Mouse (Mus musculus) ovary, postnatal 36 days (tissue): ENCODE results near the gene Foxl2.
A peak's percentile ranks its signal among the peaks of the same experiment; 100 is the strongest.

Source experiments
- DNase-seq: peaks from one replicate; pipeline ENCODE4 v3.0.0; 2022; ENCODE audit warnings: low spot score, mixed read lengths

The Foxl2 gene

DNA sequence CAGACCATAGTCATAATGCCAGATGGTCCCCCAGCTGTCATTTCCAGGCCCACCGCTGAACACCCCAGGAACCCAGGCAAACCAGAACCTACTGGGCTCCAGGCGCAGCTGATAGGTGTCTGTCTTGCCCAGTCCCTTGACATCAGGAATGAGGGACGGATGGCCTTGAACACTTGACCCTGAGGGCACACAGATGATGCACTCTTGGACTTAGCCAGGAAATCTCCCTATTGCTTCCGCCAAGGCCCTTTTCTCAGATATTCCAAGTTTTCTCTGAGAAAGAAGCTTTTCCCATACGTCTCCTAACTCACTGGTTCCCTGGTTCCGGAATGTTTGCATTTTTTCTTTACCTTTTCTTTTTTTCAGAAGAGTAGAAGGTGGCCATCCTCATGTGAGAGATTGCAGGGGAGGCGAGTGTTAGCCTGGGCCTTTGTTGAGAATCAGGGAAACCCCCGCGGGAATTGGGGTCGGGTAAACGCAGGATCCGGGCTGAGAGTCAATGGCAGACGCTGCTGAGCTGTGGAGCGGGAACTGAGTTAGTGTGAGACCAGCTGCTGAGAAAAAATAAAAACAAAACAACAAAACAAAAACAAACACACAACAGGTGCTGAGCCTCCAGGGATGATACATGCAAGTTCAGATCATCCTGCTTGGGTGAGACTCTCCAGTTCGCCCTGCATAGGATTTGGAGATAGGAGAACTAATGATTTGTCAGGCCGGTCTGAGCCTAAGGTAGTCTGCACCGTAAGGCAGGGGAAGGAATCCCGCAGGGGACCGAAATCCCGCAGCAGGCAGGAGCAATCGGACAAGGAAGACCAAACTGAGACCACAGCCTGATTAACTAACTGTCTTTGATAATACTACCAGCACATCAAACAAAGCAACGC is 6.7 kb downstream of the Foxl2 start:
- DNase-seq = no peak

DNA sequence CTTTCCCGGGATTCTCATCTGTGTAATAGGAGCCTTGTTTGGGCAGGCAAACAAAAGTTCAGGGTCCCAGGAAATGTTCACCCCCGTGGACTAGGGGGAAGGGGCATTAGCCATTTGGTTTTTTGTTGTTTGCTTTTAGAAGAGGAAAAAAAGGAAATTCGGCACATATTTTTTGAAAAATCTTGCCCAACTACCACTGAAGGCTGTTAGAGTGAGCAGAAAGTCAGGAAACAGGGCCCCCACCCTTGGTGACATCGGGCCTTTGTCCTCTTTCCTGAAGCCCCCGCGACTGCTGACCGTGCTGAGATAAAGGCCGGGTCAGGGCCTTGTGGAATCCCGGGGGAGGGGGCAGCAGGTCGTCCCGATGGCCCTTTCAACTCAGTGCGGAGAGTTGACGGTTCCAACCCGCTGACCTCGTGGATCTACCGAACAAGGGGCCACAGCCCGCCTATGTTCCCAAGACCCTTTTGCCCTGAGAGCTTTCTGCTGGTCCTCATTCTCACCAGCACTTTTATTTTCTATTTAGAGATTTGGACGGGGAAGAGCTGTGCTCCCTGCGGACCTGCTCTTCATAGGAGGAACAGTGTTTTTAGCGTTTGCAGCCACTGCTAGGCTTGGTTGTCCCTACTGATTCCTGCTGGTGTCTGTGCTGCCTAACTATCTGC is 7.5 kb downstream of the Foxl2 start:
- DNase-seq = peak; percentile 44

DNA sequence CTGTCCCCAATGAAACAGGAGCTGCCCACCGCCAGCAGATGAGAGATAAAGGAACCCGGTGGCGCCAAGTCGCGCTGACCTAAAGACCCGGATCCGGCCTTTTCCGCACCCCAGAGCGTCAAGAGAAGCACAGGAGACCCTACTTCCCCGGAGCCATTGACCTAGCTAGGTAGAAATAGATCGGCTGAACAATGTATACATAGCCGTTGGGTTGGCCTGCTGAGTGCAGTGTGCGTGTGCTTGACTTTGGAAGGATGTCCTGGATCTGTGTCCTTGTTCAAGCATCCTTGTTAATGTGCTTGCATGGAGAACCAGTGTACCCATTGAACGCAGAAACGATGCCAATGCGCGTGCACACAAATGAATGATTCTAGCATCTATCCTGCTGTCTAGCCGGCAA is 8.6 kb downstream of the Foxl2 start:
- DNase-seq = no peak

DNA sequence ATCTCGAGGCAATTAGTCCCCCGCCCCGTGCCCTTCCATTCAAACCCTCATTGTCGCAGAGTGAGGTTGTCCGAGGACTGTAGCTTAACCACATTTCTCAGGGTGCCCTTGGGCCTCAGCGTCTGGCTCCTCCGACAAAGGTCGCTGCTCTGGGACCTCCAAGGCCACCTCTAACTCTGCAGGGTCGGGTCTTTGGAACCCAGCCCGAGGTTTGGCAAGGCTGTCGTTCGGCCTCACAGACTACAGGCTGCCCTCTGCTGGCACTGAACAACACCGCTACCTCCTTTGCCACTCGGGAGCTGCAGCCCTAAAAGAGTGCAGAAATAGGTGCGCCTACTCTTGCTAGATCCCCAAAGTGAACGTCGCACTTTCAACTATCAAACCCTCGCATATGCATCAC is 10.0 kb downstream of the Foxl2 start:
- DNase-seq = peak; percentile 87

DNA sequence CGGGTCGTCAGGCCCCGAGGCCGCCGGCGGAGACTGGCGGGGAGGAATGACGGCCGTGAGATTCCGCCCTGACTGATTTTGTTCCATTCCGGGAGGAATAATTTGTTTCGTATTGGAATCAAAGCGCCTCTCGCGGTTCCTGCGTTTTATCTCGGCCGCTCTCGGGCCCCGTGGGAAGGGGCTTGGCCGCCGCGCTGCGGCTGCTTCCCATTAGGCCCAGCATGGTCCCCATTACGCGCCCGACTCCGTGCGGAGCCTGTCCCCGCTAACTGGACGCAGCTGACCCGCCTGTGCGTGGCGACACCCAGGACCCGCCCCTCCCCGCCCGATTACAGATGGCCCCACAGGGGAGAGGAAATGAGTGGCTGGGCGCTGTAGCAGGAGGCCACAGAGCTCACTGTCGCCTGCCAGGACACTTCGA is 18.0 kb downstream of the Foxl2 start:
- DNase-seq = peak; percentile 57

DNA sequence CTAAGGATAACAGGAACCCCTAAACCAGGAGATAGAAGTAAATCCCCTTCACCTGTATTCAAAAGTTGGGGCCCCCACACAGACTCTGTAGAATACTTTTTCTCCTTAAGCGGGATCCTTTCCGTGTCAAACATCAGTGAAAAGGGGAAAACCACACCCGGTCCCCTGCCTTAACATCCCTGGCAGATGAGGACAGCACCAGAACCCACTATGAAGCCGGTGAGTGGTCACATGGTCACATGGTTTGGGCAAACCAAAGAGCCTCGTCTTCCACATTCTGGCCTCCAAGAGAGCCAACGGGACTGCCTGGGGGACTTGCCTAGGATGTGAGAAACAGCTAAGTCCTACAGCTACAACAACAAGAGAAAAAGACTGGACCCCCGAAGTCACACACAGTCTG is 18.5 kb downstream of the Foxl2 start:
- no peak for DNase-seq

DNA sequence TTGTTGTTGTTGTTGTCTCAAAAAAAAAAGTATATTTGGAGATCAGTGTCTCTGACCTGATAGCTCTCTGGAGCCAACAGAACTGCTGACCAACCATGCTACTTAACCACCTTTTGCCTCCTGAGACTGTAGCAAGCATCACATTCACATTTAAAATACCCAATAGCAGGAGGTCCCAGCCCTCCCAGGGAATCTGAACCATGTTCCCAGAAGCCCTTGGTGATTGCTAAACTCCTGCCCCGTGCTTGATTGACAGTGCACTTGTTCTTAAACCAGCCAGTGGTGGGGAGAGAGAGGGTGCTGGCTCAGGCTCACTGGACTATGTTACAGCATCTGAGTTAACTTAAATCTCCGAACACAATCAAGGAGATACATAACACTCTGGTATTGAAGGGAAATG is 19.8 kb downstream of the Foxl2 start:
- DNase-seq = no peak

DNA sequence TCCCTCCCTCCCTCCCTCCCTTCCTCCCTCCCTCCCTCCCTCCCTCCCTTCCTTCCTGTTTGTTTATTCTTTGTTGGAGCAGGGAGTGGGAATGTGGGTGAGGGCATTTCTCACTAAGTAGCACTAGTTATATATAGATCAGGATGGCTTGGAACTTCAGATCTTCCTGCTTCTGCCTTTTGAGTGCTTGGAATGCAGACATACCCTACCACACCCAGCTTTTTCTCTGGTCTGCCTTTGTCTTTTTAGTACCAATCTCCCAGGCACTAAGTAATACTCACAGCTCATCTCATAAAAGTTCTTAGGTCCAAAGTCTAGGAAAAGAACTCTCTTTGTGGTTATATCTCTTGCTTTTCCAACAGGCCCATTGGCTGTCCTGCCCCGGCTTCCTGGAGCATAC is 21.0 kb downstream of the Foxl2 start:
- no peak for DNase-seq

DNA sequence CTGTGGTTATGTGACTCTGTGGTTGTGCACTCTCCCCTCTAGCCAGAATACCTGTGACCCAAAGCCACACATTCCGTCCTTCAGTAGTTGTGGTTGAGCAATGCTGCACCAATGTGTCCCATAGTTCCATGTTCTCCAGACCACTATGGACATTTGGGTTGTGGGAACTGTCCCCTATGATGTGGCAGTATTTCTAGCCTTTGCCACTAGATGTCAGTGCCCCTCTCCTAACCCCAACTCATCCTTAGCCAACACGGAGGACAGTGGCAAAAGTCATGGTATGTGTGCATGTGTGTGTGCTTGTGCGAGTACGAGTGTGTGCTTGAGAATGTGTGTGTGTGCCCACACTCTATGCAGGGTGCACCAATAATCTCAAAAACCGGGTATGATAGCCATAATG is 21.4 kb downstream of the Foxl2 start:
- no peak for DNase-seq

DNA sequence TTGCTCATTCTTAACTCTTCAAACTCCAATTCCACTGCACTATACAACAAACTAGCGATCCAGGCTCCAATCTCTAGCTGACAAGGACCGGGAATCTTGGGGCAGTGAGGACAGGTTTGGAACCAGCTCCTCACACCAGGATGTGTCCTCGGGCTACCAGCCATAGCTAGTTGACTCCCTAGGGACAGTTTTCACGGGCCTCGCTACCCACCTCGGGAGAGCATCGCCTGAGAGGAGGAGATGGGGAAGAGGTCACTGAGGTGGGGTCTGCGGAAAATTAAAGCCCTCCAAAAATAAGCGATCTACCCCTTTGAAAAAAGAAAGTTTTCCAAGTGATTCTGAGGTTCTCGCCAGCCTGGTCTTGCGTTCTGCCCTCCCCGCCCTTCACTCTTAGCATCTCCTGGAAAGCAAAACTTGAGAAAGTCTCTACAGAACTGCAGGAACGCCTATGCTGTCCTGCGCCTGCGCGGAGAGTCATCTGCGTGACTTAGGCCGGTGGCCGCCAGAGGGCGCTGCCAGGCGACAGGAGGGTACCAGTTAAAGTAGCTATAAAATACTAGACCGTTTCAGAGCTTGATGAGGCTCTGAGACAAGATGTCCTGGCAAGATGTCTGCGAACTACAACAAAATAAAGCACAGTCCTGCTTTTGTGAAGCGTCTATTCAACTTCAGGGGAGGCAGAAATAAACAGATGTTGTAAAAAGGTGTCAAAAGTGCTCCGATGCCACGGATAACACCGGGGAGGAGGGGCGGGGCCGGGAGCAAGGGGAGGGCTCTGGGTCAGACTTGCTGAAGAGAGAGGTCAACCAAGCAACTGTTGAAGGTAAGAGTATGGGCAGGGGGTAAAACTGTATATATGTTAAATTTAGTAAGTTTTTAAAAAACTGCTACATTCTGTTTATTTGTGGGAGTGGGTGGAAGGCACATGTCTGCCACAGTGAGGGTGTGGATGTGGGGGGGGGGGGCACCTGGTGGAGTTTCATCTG is 24.6 kb downstream of the Foxl2 start:
- peak; percentile 92 for DNase-seq

DNA sequence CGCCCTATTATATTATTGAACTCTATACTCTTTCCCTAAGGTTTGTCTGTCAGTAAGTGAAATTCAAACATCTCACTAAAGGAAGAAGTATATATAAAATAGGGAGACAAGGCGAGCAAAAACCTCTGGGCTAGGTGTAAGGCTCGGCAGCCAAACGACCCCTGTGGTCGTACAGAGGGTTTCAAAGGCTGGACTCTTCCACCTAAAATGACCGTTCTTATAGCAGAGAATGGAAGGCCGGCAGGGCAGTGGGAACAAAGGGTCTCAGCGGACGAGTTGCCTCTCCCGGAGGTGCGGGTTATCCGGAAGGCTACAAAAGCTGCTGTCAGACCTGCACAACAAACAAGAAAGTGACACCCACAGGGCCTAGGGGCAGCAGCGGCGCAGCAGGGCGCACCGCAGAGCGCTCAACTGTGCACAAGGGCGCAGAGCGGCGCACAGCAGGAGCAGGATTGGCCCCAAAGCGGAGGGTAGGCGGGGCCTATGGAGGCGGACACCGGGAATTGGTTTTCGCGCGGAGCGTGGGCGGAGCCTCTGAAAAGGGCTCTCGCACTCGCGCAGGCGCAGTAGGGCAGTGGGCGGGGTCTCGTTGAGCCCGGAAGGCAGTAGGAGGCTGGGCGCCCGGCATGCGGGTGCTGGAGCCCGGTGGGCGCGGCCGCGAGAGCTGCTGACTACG is 30.9 kb downstream of the Foxl2 start, which contains the start of gene Faim:
Faim (plus strand) TSS at position 574 of the 676 bp plus-strand sequence.
- peak; percentile 100 for DNase-seq

DNA sequence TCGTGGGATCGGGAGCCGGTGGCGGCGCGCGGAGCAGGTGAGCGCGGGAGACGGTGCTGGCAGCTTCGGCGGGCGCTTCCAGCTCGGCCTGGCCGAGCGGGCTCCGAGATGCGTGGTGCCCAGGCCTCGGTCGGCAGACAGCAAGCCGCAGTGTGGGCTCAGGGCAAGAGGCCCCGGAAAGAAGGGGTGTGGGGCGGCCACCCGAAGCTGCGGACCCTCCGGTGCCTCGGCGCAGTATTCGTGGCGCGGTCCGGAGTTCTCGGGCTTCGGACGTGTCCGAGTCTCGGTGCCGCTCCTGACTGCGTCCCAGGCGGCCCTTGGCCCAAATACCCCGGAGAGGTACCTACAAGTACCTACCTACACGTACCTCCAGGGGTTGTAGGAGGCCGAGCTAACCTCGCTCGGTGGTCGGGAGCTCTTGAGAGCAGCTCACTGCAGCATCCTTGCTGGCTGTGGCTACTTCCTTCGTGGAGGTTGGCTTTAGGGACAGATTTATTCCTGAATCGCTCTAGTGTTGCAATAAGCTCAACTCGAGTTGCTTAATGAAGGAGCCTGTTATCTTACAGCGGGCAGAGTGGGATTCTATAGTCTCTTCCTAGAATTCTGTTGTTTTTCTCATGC is 31.5 kb downstream of the Foxl2 start:
- DNase-seq = no peak

DNA sequence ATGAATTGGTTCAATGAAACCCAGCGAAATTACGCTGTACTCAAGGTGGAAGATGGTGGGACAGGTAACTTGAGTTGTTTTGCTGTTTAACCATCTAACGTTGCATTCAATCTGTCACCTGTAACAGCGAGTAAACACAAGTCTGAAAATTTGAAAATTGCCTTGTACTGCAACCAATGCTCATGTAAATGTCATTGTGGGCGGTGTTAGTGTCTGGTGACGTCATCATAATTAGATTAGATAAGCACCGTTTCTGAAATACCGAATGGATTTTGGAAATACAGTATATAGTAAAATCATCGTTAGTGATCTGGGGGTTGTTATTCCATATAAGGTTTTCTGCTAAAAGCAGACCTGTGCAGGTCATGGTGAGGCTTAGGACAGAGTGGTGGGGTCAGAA is 32.0 kb downstream of the Foxl2 start:
- DNase-seq = no peak

DNA sequence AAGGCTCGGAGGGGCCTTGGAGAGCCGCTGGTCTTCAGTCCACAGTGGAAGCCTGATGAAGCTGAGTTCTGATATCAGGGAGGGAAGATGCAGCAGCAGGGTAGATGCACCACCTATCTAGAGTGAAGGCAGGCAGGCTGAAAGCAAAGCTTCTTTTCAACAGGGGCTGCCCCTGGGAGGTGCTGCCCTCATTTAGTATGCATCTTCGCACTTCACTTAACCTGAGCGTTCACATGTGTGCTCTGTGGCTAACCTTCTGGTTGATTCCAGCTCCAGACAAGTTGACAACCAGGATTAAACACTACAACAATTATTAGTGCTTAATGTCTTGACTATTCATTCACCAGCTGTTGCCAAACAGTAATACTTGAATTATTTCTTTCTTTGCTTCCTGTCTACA is 39.0 kb downstream of the Foxl2 start:
- DNase-seq = no peak

DNA sequence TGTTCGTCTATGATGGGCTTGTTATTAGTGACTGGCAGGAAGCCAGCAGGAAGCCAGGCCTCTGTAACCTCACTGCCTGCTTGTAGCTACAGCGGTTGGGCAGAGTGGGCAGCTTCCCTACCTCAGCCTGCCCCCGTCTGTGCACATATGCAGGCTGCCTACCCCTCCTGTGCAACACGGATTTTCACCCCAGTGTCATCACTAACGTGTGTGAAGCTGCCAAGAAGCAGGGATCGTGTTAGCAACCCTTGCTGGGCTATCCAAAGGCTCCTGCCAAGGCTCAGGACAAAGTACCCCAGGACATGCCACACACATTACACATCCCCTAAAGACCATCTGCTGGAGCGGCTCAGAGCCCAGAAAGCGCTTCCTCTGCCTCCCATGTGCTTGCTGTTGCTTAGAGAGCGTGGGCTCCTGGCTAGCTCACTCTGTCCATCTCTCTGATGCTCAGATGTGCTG is 44.8 kb downstream of the Foxl2 start:
- no peak for DNase-seq

DNA sequence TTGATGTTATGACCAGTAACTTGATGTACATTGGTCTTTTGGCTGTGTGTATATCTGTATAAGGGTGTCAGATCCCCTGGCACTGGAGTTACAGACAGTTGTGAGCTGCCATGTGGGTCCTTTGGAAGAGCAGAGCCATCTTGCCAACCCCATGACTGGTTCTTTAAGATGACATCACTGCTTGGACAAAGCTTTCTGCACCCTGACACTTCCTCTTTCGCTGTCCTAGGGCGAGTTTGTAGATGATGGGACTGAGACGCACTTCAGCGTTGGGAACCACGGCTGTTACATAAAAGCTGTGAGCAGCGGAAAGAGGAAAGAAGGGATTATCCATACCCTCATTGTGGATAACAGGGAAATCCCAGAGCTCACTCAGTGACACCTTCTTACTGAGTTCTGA is 46.2 kb downstream of the Foxl2 start:
- DNase-seq = no peak
